ENCODE assay signal across 15 mouse cellular contexts in the genomic region with DNA sequence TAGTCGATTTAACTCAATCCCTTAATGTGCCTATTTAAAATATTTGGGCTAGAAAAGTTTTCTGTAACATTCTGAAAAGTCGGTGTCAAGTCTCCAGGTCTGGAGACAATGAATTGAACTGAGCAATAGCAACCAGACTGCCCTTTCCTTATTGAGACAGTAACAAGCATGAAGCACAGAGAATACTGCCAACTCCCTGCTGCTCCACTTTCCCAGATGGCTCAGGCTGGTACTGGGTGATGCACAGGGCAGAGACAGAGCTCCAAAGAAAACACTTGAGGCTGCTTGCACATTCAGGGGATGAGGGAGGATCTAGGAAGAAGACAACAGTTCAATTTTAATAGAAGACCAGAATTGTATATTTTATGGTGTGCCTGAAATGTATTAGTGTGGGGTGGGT.
DNase-seq lines count a peak whose midpoint lies in the region; ATAC-seq and TF ChIP-seq lines count a peak whose summit lies in the region.
"Had no signal": no experiment of that assay in that cellular context is flagged by ENCODE, and none has a peak within 500 bp of the region (broad histone marks: within the 10 kb centered on the region; RNA-seq: fewer than 3 reads in every experiment).

No protein-coding gene starts in this region.

- no peak for ATAC-seq in liver, embryonic 12.5 days

- no peak for TF ChIP-seq CTCF in layer of hippocampus, adult 2 months (conservative IDR thresholded peaks at IDR 0.05)

- no peaks in the 10 kb centered on the region for H3K4me1 ChIP-seq in heart, embryonic 10.5 days
- no peaks in the 10 kb centered on the region for H3K4me1 ChIP-seq in liver, embryonic 12.5 days
- H3K4me1 ChIP-seq: heart, embryonic 12.5 days; kidney, embryonic 15.5 days had no signal

- H3K27me3 ChIP-seq in heart, embryonic 10.5 days (ENCODE audit: insufficient read depth, poor library complexity, severe bottlenecking) = no peaks in the 10 kb centered on the region
- no peaks in the 10 kb centered on the region for H3K27me3 ChIP-seq in liver, embryonic 12.5 days (replicated peaks)
- H3K27me3 ChIP-seq: heart, embryonic 12.5 days; kidney, embryonic 15.5 days had no signal

- no peaks in the 10 kb centered on the region for H3K36me3 ChIP-seq in heart, embryonic 10.5 days
- H3K36me3 ChIP-seq in liver, embryonic 12.5 days = no peaks in the 10 kb centered on the region
- H3K36me3 ChIP-seq: heart, embryonic 12.5 days; kidney, embryonic 15.5 days had no signal

- no peak overlapping the region for H3K27ac ChIP-seq in layer of hippocampus, adult 2 months
- H3K27ac ChIP-seq in heart, embryonic 10.5 days = no peak overlapping the region
- no peak overlapping the region for H3K27ac ChIP-seq in liver, embryonic 12.5 days
- H3K27ac ChIP-seq: kidney, embryonic 15.5 days; left cerebral cortex, adult 2 months had no signal

- no peak overlapping the region for H3K4me2 ChIP-seq in liver, embryonic 12.5 days
- H3K4me2 ChIP-seq: heart, embryonic 12.5 days; kidney, embryonic 15.5 days had no signal

- DNase-seq in layer of hippocampus, adult 8-10 months (ENCODE audit: low spot score in 2 of 2) = peak; percentile 4
- DNase-seq in layer of hippocampus, adult 2 months (ENCODE audit: low spot score in 2 of 2) = no peak
- peak; percentile 1 for DNase-seq in cerebellum, adult 11 months
- peak; percentile 13 for DNase-seq in embryo, embryonic 10.5 days (ENCODE audit: low spot score)
- peak; percentile 4 for DNase-seq in mesoderm, embryonic 11.5 days (ENCODE audit: low read depth, low spot score)
- DNase-seq in heart, adult 8-10 months (ENCODE audit: low spot score) = no peak
- no peak for DNase-seq in heart, embryonic 10.5 days (ENCODE audit: low spot score)
- DNase-seq: liver; lung, postnatal 14 days; right cerebral cortex, postnatal 14 days; thymus, postnatal 36 days had no signal

- no peaks in the 10 kb centered on the region for H3K9me3 ChIP-seq in heart, embryonic 10.5 days
- no peaks in the 10 kb centered on the region for H3K9me3 ChIP-seq in liver, embryonic 12.5 days (replicated peaks)
- H3K9me3 ChIP-seq: heart, embryonic 12.5 days; kidney, embryonic 15.5 days had no signal

- 87% methylated on average over 2 of the region's 2 CpGs for WGBS in heart, embryonic 10.5 days
- WGBS in liver, embryonic 12.5 days (ENCODE audit: insufficient replicate concordance) = 48% methylated on average over 2 of the region's 2 CpGs

- H3K4me3 ChIP-seq in layer of hippocampus, adult 2 months = no peak overlapping the region
- H3K4me3 ChIP-seq in heart, embryonic 10.5 days = no peak overlapping the region
- H3K4me3 ChIP-seq in liver, embryonic 12.5 days = no peak overlapping the region
- H3K4me3 ChIP-seq: heart, embryonic 12.5 days; kidney, embryonic 15.5 days; left cerebral cortex, adult 2 months had no signal

- H3K9ac ChIP-seq in liver, embryonic 12.5 days = no peak overlapping the region
- H3K9ac ChIP-seq: heart, embryonic 12.5 days; kidney, embryonic 15.5 days had no signal

Comparison
In these comparisons a context has a peak if more than half of its experiments do, and no peak if none do; other contexts are left out.
1. DNase-seq: peak in layer of hippocampus, adult 8-10 months (2 of 2), cerebellum, adult 11 months (single experiment), embryo, embryonic 10.5 days (single experiment) and mesoderm, embryonic 11.5 days (single experiment); none in layer of hippocampus, adult 2 months (0 of 2), heart, adult 8-10 months (single experiment) and heart, embryonic 10.5 days (single experiment).